Mouse (Mus musculus): ENCODE results near the gene Hecw1.

GRCm38 (mm10) chr13:14552628-14553027 lies 29.6 kb upstream of the Hecw1 start:
- TF ChIP-seq EP300 (optimal IDR thresholded peaks at IDR 0.05) = no peak
- no peak for TF ChIP-seq CTCF (IDR thresholded peaks at IDR 0.05; ENCODE audit: low read depth)
